Mouse (Mus musculus): Measurements from ENCODE around the gene Prrx1. TPM values are rescaled to one million over a fixed set of nuclear protein-coding genes. Genes with fewer than 3 reads are reported as not detected.
A peak's percentile ranks its signal among the peaks of the same experiment; 100 is the strongest.

Prrx1 gene
- total RNA-seq, 1 experiment from 2014 or later, result not detected

DNA sequence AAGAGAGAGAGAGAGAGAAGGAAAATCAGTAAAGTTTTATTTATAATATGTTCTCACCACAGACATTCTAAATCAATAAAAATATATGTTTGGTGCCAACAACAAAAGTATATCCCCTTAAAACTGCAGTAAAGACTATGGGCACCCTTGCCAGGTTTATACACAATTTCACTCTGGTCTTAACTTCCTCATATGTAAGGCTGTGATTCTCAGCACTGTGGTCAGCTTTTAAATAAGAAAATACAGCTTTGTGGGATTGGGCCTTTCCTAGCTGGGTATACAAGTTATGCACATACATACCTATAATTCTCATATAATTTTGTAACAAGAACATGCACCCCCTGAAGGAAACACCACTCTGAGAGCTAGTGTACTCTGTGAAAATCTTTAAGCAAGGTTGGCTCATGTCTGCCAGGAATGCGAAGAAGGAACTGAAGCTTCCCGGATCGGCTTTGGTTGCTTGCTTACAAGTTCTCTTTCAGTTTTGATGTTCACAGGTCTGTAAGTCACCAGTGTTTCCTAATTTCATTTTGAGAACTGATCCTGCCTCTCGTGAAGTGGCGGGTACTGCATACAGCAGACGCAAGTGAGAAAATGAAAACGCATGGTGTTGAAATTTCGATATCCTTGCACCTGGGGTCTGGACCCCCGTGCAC is 29.4 kb downstream of the Prrx1 start:
- peak in 1 of 2 experiments; percentile 71; a peak in 3 of 4 replicates for ATAC-seq (replicated peaks in 1 of 2; ENCODE audit: insufficient read depth in 1 of 2, low FRiP score in 2 of 2, low TSS enrichment in 1 of 2, low read depth in 1 of 2, poor library complexity in 2 of 2, severe bottlenecking in 2 of 2)

DNA sequence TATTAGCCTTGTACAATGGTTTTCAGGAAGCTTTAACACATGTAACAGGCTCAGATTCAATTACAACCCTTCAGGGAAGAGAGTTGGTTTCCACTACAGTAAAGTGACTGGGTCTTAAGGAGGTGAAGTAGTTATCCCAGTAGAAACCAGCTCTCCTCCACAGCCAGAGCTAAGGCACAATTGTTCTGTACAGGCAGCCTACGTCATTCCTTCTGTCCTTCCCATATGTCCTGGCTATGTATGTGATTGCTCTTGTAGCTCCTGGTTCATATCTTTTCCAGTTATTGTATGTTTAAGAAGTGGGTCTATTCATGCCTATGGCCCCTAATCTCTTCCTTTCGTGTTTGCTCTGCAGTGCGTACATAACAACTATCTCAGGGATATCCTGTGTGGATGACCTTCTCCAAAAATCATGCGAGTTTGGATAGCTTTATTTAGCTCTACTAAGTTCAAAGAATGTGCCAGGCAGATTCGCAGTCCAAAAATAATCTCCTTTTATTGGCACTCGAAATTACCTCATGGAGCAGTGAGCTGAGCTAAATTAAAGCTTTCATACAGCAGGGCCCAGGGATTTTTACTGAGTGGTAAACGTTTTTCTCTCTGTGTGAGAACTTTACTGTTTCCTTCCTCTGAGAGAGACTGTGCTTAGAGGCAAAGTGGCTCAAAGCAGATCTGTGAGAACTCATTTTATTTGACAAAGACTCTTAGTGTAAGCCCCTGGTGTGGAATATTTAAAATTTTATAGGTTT is 31.9 kb downstream of the Prrx1 start:
- no peak for ATAC-seq (replicated peaks in 1 of 2; ENCODE audit: insufficient read depth in 1 of 2, low FRiP score in 2 of 2, low TSS enrichment in 1 of 2, low read depth in 1 of 2, poor library complexity in 2 of 2, severe bottlenecking in 2 of 2)

DNA sequence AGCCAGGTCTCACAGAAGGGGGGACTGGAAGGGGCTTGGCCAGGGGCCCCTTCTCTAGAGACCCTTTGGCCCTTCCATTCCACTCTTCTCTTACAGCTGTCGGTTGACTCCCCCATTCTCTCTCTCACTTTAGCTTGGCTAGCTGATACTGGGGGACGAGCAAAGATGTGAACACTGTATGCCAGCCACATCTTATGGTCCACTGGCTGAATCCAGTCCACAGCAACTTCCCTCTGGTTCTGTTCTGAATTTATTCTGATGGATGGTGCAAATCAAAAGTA is 32.7 kb downstream of the Prrx1 start:
- no peak for ATAC-seq (replicated peaks in 1 of 2; ENCODE audit: insufficient read depth in 1 of 2, low FRiP score in 2 of 2, low TSS enrichment in 1 of 2, low read depth in 1 of 2, poor library complexity in 2 of 2, severe bottlenecking in 2 of 2)

DNA sequence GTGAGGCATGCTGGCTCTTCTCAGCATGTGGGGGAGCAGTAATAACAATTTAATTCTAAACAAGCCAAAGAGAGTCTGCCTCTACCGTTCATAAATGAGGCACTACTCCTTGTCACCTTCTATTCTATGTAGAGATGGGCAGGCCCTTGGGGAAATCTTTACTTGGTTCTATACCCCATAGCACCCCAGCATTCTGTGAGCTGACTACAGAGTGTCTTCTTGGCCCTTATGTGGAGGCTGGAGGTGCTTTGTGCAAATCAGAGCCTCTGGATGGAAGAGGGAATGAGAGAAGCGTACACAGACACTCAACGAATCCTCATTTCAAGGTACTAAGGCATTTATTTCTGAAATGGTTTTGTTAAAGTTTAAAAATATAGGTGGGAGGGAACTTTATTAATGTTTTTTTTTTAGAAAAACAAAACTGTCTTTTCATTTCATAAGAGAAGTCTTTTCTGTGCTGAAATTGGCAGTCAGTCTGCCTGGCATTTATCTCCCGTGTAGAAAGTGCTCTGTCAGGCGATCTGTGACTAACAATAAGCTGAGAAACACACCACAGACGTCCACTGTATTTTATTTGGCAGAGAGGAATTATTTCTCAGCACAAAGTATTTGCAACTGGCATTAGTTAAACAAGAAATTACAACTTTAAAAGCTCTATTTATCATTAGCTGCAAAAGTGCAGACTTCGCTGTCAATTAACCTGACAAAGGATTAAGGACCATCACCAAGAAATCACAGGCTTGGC is 33.2 kb downstream of the Prrx1 start:
- no peak for ATAC-seq (replicated peaks in 1 of 2; ENCODE audit: insufficient read depth in 1 of 2, low FRiP score in 2 of 2, low TSS enrichment in 1 of 2, low read depth in 1 of 2, poor library complexity in 2 of 2, severe bottlenecking in 2 of 2)

DNA sequence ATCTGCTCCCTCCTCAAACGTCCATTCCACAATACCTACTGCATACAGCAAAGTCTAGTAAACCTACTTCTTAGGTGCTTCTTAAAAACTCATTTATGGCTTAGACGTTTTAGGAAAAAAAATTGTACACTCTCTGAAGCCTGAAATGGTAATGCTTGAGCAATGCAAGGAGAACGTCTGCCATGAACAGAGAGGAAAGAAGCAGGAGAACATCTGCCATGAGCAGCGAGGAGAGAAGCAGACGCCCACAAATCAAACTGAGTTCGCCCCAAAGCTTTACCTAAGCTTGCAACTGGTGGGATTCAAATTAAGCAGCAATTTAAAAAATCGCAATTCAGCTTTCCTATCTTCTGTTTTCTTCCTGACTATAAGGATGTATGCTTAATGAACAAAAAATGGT is 36.4 kb downstream of the Prrx1 start:
- ATAC-seq (replicated peaks in 1 of 2; ENCODE audit: insufficient read depth in 1 of 2, low FRiP score in 2 of 2, low TSS enrichment in 1 of 2, low read depth in 1 of 2, poor library complexity in 2 of 2, severe bottlenecking in 2 of 2), result no peak

DNA sequence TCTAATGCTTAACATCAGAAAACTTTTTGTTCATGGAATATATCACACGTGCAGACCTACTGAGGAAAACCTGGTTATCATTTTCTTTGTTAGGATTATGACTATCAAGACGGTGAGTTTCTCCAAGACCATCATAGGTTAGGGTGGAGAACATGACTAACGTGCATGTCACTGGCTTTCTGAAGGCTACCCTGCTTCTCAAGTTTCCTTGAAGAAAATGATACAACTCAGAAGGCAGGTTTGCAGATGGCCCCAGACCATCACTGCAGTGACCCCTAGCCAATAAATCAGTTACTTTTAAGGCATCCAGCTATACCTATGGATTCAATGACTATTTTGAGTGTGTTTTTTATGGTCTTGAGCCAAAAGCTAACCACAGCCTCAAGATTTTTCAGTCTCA is 38.6 kb downstream of the Prrx1 start:
- ATAC-seq (replicated peaks in 1 of 2; ENCODE audit: insufficient read depth in 1 of 2, low FRiP score in 2 of 2, low TSS enrichment in 1 of 2, low read depth in 1 of 2, poor library complexity in 2 of 2, severe bottlenecking in 2 of 2), result no peak

DNA sequence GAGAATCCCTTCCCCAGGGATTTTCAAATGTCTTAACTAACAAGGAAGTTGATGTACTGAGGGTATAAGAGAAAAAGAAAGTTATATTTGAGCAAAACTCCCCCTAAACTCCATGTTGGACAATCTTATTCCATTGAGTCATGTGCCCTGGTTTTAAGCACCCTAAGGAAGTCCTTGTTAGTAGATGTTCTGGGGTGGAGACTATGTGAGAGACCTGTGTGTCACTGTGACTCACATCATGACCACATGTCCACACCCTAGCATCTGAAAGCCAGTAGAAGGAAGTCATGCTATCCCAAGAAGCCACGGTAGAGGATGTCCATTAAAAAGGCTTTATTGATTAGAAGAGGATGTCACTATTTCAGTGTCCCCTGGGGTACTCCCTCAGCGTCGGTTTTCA is 40.4 kb downstream of the Prrx1 start:
- no peak for ATAC-seq (replicated peaks in 1 of 2; ENCODE audit: insufficient read depth in 1 of 2, low FRiP score in 2 of 2, low TSS enrichment in 1 of 2, low read depth in 1 of 2, poor library complexity in 2 of 2, severe bottlenecking in 2 of 2)

DNA sequence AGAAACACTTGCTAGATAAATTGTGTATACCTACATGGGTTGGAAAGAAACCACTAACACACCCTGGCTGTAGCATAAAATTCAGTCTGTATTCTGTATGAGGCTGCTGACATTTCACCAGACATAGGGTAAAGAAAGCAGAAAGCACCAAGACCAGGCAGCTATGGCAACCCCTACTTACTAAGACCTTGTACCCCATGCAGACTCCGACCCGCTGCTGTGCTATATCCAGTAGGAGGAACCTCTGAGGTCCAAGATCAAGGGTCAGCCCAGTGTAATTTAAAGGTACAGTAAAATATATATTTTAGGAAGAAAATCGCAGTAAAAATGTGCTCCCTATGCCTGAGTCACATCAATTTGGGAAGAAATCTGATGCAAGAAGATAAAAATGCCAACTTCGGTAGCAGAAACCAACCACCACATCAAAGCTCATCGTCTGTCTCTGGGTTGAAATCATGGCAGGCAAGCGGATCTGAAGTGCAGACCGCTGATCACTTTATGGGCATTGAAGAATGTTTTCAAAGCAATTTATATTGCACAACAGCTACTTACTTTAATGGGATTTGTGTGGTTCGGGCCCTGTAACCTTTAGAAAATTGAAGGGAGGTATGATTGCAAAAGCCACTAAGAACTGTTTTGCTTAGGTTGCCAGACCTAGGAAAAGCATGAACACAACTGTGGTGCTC is 46.5 kb downstream of the Prrx1 start:
- ATAC-seq (replicated peaks in 1 of 2; ENCODE audit: insufficient read depth in 1 of 2, low FRiP score in 2 of 2, low TSS enrichment in 1 of 2, low read depth in 1 of 2, poor library complexity in 2 of 2, severe bottlenecking in 2 of 2), result no peak

DNA sequence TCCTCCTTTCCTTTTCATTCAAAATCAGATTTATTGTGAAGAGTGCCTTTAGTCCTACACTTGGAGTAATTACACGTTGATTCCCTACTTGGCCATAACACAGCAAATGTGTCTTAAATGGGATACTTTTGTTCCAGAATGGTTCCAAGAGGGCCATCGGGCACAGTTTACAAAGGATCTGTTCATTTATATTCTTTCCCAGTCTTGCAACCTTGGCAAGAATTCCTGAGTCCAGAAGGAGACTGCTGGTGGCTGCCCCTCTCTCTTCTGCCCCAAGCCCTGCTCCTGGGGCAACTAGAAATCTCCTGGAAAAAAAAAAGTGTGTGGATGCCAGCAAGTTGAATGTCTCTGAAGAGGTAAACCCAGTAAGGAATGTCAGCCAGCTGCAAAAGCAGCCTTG is 56.2 kb downstream of the Prrx1 start:
- ATAC-seq (replicated peaks in 1 of 2; ENCODE audit: insufficient read depth in 1 of 2, low FRiP score in 2 of 2, low TSS enrichment in 1 of 2, low read depth in 1 of 2, poor library complexity in 2 of 2, severe bottlenecking in 2 of 2), result no peak

DNA sequence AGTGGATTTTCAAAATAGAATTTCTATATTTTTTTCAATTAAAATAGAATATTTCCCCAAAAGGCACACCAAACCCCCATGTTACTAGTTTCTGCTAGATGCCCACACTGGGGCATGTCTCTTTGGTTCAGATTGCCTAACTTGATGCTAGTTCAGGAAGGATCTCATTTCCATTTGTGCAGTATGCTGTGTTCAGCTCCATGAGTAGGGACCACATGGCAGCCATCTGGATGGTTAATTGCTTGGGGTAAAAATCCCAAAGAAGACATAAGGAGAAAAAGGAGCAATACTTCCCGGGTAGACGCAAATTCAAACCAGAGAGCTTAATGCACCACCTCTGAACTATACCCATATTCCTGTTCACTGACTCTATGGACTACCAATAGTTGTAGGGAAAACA is 57.6 kb downstream of the Prrx1 start:
- no peak for ATAC-seq (replicated peaks in 1 of 2; ENCODE audit: insufficient read depth in 1 of 2, low FRiP score in 2 of 2, low TSS enrichment in 1 of 2, low read depth in 1 of 2, poor library complexity in 2 of 2, severe bottlenecking in 2 of 2)

DNA sequence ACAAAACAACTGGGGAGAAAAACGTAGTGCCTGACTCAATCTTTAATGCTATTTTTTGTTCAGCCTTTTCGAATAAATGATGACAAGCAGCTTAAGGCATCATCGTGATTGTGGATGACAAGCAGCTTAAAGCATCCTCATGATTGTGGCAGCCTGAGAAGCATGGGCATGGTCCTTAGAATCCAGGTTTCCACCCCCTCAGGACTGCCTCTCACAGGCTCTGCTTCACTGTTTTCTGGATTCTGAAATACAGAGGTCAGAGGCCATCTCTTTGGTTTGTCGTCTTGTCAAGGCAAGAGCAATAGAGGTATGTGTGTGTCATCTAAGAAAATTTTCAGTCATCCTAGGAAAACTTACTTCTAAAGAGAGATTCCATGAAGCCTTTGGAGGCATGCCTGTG is 60.7 kb downstream of the Prrx1 start:
- ATAC-seq (replicated peaks in 1 of 2; ENCODE audit: insufficient read depth in 1 of 2, low FRiP score in 2 of 2, low TSS enrichment in 1 of 2, low read depth in 1 of 2, poor library complexity in 2 of 2, severe bottlenecking in 2 of 2), result no peak

DNA sequence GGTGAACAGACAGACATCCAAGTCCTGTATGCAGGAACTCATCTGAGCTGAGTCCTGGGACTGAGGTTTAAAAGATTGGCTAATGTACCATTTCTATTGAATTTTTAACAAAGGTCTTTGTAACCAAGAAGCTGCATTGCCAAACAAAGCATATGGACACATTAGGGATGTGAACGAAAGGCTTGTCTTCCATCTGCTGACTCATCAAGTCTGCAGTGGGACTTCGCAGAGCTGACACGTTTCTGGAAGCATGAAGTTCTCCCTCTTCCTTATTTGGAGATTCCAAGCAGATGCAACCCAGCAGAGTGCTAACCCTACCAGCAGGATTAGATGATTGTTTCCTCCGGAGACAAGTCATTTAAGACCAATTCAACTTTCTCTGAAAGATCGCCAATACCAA is 61.2 kb downstream of the Prrx1 start:
- no peak for ATAC-seq (replicated peaks in 1 of 2; ENCODE audit: insufficient read depth in 1 of 2, low FRiP score in 2 of 2, low TSS enrichment in 1 of 2, low read depth in 1 of 2, poor library complexity in 2 of 2, severe bottlenecking in 2 of 2)

DNA sequence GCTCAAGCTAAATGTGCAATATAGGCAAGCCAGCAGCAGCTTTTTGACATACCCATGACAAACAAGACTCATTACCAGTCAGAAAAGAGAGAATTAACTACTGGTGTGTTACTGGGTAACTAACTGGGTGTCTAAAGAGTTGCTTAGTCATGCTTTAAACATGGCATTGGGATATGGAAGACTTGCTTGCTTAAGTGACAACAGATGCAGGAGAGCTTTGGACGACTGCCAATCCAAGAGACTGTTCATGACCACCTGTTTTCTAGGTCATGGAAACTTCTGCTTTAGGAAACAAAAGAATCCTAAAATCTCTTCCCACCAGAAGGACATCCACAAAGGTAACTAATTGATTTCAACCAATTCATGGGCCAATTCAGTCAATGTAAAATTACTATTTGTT is 61.7 kb downstream of the Prrx1 start:
- no peak for ATAC-seq (replicated peaks in 1 of 2; ENCODE audit: insufficient read depth in 1 of 2, low FRiP score in 2 of 2, low TSS enrichment in 1 of 2, low read depth in 1 of 2, poor library complexity in 2 of 2, severe bottlenecking in 2 of 2)

DNA sequence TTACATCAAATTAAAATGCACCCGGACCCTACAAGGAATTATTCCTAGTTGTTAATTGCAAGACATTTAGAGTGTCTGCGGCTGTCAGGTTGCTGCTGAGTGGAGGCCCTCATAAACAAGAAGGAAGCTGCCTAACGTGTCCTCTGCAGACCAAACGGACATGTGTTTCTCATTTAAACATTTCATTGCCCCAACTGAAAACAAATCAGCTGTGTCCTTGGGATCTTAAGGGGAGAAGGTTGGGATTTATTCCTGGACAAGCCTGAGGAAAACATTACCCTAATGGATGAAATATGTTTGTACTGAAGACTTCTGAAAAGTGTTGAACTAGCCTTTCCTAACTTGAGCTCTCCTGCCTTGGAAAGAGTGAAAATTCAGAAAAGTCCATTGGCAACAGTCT is 74.6 kb downstream of the Prrx1 start:
- ATAC-seq (replicated peaks in 1 of 2; ENCODE audit: insufficient read depth in 1 of 2, low FRiP score in 2 of 2, low TSS enrichment in 1 of 2, low read depth in 1 of 2, poor library complexity in 2 of 2, severe bottlenecking in 2 of 2), result no peak

DNA sequence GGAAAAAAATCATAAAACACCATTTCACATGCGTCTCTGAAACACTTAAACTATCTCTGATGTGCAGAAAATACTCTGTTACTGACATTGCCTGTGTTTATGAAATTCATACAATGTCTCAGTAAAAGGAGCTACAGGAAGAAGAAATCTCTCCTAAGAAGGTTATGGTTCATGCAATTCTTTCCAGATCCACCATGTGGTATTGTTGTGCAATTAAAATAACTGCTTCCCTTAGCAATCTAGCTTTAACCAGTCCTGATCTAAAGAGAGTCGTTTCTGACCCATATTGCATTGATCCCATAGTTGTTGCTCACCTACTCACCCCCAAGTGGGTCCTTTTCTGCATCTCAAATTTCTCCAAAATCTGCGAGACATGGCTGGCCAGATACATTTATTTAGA is 82.3 kb downstream of the Prrx1 start:
- no peak for ATAC-seq (replicated peaks in 1 of 2; ENCODE audit: insufficient read depth in 1 of 2, low FRiP score in 2 of 2, low TSS enrichment in 1 of 2, low read depth in 1 of 2, poor library complexity in 2 of 2, severe bottlenecking in 2 of 2)

DNA sequence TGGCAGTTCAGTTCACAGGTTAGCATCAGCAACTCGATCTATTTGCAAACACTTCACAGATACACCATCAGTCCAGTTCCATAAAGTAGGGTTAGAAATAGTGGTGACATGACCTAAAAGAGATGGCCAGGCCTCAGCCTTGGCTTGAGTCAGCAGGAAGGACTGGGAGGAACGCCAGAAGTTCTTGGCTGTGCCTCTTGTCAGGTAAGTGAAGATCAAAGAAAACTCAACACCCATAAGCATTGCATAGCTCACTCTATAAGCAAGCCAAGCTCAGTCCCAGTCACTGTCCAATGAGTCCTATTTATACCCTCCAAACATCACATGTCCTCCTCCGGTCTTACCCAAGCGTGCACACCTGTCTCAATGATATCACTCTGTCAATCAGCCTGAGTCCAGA is 87.2 kb downstream of the Prrx1 start:
- ATAC-seq (replicated peaks in 1 of 2; ENCODE audit: insufficient read depth in 1 of 2, low FRiP score in 2 of 2, low TSS enrichment in 1 of 2, low read depth in 1 of 2, poor library complexity in 2 of 2, severe bottlenecking in 2 of 2), result no peak

DNA sequence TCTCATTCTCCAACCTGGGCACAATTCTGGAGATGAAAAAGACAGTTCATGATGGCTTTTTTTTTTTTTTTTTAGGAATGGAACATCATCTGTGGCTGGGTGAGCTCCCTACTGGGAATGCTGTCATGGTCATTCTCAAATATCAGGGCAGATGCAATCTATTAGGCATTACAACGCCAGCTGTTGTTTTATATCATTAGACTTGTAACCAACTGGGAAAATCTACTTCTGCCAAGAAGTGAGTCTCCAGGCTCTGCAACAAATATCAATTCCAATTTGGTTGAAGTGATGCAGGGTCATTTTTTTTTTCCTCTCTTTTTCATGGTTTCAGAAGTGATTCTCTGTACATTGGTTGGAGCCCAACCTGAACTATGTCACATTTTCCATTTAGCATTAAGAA is 91.7 kb downstream of the Prrx1 start:
- ATAC-seq (replicated peaks in 1 of 2; ENCODE audit: insufficient read depth in 1 of 2, low FRiP score in 2 of 2, low TSS enrichment in 1 of 2, low read depth in 1 of 2, poor library complexity in 2 of 2, severe bottlenecking in 2 of 2), result no peak

Data from hematopoietic stem cell, adult 5-6 weeks (primary cell).